Mouse (Mus musculus) gastrocnemius, postnatal 25 days (tissue): ENCODE measurements around the gene Gphn. TPM values are rescaled to one million over a fixed set of nuclear protein-coding genes. Genes with fewer than 3 reads are reported as not detected.

Experiments
- DNase-seq: peaks from one replicate; pipeline ENCODE4 v3.0.0; 2022
- total RNA-seq, 2 experiments: library from RNA; stranded (reverse); gene quantifications; 1 replicate in 1 of 2; 2 replicates in 1 of 2; pipeline ENCODE4 v1.2.3; 2021

The Gphn gene
- total RNA-seq, 2 experiments from 2014 or later: 29.2 to 30.1 TPM

DNA sequence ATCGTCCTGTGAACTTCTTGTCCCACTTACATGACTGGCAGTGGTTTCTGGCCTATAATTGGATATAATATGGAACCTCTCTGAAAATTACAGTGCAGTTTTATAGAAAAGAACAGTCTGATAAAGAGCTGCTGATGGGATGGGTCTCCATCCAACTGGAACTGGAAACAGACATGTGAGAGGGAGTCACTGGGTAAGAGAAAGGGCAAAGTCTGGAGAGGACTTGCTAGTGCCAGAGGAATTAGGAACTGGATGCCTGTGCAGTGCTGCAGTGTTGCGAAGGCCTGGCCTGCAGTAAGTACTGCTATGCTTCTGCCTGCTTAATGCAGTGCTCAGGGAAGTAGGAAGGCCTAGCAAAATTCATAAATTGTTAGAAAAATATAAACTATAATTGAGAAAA lies 467.1 kb downstream of the Gphn start:
- no peak for DNase-seq

DNA sequence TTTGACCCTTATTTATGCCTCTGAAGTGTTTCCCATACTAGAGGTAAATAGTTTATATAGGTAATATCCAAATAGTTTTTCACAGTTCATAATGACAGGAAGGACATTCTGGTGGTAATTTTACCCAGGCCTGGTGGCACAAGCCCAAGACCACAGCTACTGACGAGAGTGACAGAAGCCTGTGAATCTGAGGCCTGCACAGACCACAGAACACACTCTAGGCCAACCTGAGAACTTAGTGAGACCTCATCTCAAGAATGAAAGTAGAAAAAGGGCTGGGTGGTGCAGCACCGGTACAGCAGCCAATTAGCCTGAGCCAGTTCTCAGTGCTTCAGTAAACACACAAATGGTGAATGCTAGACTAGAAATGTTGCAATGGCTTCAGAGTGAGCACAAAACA lies 491.6 kb downstream of the Gphn start:
- DNase-seq: no peak

DNA sequence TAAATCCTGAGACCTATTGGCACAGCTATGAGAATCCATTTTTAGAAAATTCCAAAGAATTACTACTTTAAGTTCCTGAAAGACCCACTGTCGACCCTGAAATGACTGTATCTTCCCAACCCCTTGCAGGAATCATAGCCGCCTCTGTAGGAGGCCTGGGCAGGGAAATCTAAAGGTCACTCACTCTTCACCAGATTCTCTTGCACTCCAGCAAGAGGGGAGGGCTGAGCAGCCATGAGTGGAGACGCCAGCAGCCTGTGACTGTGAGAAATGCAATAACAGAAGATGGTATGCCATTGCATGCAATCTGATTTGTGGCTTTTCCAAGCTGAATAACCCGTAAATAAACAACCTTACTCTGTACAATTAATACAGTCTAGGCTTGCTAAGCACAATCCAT lies 501.5 kb downstream of the Gphn start:
- no peak for DNase-seq

Other genes starting within 250 kb of the Gphn start
- gene Gm6657, start 32.1 kb upstream of the Gphn start, total RNA-seq: not detected